Mouse (Mus musculus): ENCODE data around the gene Gpr1. TPM values are rescaled to one million over a fixed set of nuclear protein-coding genes. Genes with fewer than 3 reads are reported as not detected.

The Gpr1 gene
- total RNA-seq (2015; ENCODE audit: low replicate concordance): not detected in 2 replicates
- not detected in 2 replicates for total RNA-seq (2017; ENCODE audit: low replicate concordance)

DNA sequence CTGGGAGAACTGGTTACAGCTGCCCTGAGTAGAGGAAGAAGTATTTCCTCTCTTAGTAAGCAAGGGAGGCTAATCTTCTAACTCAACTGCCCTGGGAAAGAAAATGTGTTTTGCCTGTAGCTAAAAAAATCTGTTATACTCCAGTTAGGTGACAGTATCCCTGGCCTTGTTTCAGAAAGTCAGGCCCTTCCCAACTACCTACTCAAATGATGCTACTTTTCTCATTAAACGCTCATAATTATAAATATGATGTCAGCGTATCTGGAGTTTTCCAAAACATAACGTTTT lies at the start of gene Gpr1:
Gene Gpr1, minus strand, starts transcription at position 273 of the 288 bp plus-strand sequence.
- ATAC-seq (replicated peaks; ENCODE audit: low FRiP score, poor library complexity, severe bottlenecking): no peak

DNA sequence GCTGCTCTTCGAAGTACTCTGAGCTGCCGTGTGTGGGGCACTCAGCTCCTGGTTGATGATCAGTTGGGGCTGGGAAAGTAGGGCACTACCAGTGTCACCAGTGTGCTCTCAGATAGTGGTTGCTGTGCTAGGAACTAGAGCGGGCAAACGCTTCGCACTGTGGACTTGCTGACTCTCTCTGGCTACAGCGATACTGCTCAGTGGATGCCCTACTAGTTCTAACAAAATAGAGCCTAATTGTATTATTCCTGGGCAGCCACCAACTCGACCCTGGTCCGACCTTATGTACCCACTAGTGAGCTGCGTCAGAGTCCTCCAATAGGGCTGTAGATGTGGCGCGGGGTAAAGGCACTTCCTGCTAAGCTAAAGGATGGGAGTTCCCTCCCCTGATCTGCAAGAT lies 49.3 kb upstream of the Gpr1 start:
- no peak for ATAC-seq (replicated peaks; ENCODE audit: low FRiP score, poor library complexity, severe bottlenecking)

DNA sequence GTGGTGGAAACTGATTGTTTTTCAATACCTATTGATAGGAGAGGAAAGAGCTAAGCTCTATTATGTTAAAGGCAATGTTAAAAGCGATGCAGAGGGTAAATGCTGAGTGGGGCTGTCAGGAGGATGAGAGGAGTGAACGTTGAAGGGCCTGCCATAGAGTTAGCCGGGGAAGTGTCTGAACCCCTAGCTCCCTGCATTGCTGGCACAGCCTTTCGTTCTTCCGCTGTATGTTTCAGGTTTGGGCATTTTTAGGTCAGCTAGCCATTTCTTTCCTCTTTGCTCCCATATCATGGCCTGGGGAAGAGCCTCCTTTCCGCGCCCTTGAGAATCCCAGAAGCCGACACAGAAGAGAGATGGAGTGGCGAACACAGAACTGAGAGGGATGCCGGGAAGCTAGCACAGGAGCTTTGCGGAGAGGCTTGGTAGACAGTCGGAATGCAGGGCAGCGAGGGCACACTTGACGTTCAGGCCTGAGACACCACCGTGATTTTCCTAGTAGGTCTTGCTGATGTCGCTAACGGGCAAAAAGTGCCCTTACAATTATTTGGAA lies 46.8 kb upstream of the Gpr1 start:
- no peak for ATAC-seq (replicated peaks; ENCODE audit: low FRiP score, poor library complexity, severe bottlenecking)

DNA sequence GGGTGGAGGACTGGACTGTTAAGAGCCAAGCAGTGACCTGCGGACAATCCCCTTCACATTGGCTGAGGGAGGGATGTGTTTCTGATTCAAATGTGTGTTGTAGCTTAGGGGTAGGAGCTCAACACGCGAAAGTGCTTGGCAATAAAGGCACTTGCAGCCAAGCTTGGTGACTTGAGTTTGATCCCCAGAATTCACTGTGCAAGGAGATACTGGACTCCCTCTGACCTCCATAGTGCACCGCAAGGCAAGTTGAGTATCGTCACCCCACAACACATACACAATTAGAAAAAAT lies 46.3 kb upstream of the Gpr1 start:
- ATAC-seq (replicated peaks; ENCODE audit: low FRiP score, poor library complexity, severe bottlenecking): no peak

DNA sequence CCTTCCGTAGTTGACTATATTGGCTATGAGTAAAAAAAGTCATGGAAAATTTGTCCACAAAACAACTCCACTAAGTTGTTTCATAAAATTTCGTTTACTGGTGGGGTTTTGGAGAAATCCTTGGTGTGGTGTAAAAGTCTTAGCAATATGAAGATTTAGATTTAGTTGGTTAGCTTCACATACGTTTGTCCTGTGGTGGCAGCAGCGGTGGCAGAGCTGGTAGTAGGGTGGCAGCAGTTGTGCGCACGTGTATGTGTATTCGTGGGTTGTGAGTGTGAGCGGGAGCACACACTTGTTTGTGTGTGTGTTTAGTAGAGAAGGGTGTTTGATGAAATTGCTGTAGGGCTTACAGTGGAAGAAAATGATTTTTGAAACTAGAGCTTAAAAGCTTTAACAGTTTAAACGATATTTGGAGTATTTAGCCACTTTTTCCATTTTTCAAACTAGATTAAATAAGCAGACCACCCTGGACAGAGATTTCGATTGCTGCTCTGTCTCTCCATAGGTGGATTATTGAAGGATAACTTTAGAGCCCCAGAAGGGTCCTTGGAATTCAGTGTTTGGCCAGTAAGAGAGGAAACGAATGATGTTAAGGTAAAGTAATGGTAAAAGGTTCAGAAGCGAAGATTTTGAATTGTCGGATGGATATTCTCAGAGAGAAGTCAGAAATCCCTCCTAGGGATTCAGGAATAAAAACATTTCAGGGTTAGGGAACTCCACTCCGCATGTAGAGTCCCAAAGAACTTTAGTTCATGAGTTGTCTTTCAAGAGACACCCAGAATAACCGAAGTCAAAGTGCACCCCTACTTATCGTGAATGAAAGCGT lies 45.8 kb upstream of the Gpr1 start:
- ATAC-seq (replicated peaks; ENCODE audit: low FRiP score, poor library complexity, severe bottlenecking): no peak

DNA sequence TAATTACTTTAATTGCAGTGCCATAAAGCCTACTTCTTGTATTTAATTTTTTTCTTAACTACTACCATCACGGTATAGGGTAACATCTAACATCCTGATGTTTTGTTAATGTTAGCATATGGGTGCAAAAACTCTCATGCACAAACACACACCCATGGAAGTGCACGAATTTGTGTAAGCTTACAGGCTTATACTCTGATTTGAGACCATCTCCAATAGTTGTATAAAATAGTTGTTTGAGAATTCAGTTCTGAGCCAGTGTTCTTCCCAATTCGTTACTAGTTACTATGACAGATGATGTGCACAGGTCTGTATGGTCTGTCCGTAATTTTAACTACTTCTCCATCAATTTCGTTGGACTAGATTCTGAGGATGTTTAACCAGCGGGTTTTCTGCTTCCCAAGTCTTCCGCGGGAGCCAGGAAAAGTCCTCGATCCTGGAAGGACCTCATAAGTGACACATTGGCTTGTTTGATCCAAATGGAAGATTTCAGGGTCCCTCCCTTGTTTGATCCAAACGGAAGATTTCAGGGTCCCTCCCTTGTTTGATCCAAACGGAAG lies 45.0 kb upstream of the Gpr1 start:
- no peak for ATAC-seq (replicated peaks; ENCODE audit: low FRiP score, poor library complexity, severe bottlenecking)

DNA sequence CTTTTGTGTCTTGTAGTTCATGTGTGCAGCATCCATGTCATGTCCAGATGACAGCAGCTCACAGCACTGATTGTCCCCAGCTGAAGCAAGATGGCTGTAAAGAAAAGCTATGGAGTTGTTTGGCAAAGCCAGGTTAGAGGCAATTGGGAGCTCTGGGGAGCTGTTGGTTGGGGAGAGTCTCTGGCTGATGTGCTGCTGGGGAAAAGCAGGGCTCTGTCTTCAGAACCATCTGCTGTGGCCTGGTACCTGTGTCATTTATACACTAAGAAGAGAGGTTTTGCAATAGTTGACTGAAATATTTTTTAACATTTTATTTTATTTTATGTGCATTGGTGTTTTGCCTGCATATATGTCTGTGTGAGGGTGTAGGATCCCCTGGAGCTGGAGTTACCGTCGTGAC lies 44.2 kb upstream of the Gpr1 start:
- no peak for ATAC-seq (replicated peaks; ENCODE audit: low FRiP score, poor library complexity, severe bottlenecking)

DNA sequence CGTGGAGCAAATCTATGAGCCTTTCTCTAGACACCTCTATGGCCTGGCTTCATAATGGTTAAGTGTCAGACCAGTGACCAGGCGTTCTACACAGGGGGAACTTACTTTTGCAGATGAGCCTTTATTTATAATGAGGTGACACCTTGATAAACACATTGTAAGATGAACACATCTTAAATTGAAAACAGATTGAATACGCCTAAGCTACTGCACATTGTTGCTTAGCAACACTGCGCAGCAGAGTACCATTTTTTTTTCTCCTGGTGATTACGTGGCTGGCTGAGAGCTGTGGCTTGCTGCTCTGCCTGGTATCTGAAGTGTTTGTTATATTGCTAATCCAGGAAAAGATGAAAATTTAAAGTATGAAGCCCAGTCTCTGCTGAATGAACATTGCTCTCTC lies 41.7 kb upstream of the Gpr1 start:
- ATAC-seq (replicated peaks; ENCODE audit: low FRiP score, poor library complexity, severe bottlenecking): no peak

DNA sequence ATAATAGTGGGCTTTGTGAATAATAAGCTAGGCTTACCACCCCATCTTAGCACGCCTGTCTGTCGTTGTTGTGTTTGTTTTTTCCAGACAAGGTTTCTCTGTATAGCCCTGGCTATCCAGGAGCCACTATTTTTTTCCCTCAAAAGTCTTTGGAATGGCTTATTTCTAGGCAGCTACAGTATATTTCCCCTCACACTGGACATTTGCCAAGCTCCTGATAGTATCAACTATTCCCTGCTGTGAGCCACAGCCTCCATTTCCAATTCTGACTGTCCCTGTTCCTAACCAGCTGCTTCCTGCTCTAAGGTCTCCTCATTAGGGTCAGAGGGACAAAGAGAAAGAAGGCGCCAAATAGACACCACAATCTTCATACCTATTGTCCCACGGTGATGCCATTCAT lies 40.8 kb upstream of the Gpr1 start:
- no peak for ATAC-seq (replicated peaks; ENCODE audit: low FRiP score, poor library complexity, severe bottlenecking)

DNA sequence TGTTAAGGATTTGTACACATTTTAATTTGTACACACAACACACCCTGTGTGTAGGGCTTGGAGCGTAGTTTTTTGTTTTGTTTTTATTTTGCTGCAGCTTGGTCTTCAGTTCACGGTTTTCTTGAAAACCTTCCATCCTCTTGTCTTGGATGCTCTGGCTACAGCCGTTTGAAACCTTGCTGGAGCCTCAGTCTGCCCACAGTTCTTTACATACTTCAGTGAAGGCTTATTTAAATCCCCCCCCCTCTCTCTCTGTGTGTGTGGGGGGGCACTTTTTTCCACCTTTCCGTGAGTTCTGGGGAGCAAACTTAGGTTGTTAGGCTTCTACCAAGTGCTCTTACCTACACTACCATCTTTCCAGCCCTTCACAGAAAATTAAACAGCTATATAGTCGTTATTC lies 38.9 kb upstream of the Gpr1 start:
- ATAC-seq (replicated peaks; ENCODE audit: low FRiP score, poor library complexity, severe bottlenecking): no peak

DNA sequence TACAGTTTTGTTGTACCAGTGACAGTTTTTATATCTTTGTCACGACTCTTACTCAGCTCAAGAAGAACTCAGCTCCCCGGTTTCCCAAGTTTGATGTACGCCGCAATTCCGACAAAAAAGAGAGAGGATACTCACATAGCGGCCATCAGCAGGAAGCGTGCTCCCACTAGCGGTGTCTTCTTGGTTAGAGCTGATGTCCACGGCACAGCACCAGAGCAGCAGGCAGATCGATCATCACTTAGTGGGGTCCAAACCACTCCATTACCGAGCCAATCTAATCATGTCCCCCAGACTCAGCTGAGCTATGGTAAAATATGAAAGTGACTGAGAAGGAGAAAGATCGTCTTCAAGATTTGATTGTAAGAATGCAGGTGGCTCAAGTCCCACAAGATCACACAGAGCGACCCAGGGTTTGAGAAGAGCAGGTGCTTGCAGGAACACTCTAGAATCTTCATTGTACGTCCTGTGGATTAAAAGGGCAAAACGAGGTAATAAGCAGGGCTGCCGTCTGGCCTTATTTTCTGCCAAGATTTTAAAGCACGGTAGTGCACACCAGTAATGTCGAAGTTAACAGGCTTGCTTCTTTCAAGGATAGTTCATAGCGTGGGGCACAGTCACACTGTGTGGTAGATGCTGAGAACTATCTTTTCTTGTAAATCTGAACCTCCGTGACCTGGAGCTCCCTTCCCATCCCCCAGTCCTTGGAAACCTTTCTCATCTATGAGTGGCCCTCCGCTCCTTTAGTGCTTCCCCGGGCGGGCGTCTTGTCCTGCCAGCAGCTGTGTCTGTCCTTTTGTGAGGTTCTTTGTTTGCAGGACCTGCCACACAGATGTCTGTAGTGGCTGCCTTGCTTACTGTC lies 38.2 kb upstream of the Gpr1 start:
- no peak for ATAC-seq (replicated peaks; ENCODE audit: low FRiP score, poor library complexity, severe bottlenecking)

DNA sequence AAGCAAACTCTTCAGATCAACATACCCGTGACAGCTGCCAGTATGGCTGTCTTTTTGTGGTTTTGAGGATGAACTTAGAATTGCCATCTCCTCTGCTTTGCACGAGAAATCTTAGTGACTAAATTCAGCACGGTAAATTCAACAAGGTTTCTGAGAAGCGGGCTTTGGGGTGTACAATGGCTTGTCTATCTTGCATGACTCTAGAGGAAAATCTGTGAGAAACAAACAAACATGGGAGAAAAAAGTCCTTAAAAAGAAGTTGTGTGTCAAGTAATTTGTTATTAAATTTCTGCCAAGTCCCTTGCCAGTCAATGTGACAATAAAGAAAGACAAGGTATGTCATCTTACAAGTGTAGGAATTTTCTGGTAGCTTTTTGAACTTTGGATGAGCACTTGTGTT lies 34.9 kb upstream of the Gpr1 start:
- no peak for ATAC-seq (replicated peaks; ENCODE audit: low FRiP score, poor library complexity, severe bottlenecking)

DNA sequence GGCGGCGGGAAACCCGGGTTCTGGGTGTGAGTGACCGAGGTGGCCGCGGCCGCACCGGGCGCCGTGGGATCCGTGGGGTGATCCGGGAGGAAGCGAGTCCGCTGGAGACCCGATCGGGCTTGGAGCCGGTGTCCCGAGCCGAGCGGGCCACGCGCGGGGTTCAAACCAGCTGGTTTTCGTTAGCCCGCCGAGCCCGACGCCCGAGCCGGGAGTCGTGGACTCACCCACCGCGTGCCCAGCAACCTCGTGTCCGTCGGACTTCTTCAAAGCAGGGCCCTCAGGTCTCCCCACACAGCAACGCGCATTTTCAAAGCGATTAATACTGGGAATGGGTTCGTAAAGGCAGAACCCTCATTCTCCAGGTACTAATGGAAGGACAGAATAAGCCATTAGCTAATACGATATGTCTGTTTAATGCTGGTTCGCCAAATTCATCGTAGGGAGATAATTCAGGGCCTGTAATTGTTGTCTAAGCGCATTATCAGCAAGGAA lies 34.1 kb upstream of the Gpr1 start:
- no peak for ATAC-seq (replicated peaks; ENCODE audit: low FRiP score, poor library complexity, severe bottlenecking)

DNA sequence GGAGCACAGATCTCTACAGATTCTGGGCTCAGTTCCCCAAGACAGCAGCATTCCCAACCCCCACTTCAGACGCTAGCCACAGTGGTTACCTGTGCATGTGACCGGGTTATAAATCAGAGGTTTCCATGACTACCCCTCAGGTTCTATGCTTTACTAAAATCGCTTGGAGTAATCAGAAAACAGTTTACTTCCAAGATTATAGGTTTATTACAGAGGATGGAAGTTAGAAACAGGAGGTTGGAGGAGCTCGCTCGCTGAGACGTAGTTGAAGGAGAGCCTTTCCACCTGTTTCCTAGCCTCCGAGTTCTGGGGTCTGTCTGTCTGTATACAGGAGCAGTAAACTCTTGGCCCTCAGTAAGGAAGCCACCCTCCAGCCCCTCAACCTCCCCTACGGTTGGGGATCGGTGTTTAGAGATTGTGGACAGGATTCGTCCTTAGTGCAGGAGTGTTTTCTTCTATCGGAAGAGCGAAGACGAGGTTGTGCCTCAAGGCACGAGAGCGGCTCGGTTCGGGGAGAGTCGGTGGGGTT lies 33.6 kb upstream of the Gpr1 start:
- no peak for ATAC-seq (replicated peaks; ENCODE audit: low FRiP score, poor library complexity, severe bottlenecking)

DNA sequence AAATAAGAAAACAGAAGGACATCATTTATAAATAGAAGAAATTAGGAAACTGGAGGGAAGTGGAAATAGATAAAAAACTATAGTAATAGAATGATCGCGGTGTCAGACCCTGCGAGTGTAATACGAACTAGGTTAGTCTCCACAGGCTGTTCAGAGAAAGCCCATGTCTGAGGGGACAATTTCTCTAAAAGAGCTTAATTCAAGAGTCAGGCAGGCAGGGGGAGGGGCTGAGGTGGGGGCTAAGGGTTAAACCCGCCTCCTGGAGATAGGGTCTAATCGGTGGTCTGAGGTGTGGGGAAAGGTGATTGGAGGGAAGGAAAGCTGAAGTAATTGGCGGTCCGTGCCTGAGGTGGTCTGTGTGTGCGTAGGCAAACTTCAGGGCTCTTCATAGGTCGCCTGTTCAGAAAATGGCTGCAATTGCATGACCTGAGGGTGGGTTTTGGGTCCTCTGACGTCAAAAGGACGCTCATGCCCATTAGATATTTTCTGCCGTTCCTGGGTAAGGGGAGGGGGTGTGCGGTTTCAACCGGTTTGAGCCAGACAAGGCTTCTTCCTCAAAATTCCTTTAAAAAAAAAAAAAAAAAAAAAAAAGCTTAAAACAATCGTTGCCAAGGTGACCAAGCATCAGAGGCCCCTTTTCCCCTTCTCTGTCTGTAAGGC lies 32.6 kb upstream of the Gpr1 start:
- ATAC-seq (replicated peaks; ENCODE audit: low FRiP score, poor library complexity, severe bottlenecking): no peak

DNA sequence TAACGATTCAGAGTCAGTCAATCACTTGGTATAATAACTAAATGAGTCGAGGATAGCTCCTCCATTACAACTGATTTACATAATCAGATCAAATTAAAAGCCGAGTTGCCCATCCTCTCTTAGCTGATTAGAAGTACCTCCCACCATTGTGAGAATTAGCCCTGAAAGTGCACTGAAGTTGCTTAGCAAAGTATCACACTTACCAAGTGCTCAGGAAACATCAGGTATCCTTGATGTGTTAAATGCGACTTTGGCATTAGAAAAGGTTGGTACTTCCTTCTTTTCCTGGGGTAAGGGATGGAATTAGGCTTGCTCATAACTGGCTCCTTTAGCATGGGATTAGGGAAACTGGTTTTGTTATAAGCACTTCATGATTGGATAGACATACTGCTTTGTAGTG lies 29.5 kb upstream of the Gpr1 start:
- no peak for ATAC-seq (replicated peaks; ENCODE audit: low FRiP score, poor library complexity, severe bottlenecking)

DNA sequence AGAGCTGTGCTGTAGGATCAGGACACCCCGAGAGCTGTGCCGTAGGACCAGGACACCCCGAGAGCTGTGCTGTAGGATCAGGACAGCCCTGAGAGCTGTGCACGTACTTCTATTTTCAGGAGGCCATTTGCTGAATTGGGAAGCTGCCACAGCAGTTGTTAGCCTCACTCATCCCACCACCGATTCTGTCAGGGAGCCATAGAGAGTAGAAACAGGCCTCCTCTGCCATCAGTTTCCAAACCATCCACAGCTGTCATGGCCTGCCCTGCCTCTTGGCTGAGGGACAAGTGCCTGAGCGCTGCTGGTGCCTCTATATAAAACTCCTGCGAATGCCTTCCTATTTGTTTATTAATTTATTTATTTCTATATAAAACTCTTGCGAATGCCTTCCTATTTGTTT lies 25.4 kb upstream of the Gpr1 start:
- no peak for ATAC-seq (replicated peaks; ENCODE audit: low FRiP score, poor library complexity, severe bottlenecking)

DNA sequence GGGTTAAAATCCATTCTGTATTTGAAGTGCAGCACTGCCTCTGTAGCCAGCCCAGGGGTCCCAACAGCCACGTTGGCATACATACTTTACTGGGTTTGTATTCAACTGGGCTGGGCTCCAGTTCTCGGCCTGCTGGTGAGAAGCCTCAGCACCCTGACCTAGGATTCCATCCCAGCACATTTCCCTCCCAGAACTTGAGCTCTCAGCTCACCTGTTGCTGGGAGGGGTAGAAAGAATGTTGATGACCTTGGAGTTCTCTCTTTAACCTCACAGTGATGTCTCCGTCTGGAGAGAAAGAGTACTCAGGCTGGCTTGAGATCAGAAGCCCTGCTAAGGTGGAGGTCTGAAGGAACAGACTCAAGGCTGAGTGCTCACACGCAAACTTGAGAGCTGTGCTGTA lies 25.0 kb upstream of the Gpr1 start:
- no peak for ATAC-seq (replicated peaks; ENCODE audit: low FRiP score, poor library complexity, severe bottlenecking)

DNA sequence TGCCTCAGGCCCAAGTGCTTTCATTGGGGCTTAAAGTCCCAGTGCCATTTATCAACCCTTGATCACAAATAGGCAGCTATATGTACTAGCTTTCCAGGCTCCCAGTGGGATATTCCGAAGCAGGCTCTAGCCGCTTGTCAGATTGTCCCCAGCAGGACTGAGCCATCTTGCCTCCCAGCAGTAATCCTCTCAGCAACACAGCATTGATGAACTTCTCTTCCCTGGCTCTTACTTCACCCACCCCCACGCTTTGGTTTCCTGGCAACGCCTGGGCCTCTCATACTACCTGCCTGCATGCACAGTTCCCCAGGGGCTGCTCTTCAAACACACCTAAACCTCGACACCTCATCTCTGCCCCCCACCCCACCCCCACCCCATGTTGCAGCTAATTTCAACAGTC lies 23.0 kb upstream of the Gpr1 start:
- no peak for ATAC-seq (replicated peaks; ENCODE audit: low FRiP score, poor library complexity, severe bottlenecking)

DNA sequence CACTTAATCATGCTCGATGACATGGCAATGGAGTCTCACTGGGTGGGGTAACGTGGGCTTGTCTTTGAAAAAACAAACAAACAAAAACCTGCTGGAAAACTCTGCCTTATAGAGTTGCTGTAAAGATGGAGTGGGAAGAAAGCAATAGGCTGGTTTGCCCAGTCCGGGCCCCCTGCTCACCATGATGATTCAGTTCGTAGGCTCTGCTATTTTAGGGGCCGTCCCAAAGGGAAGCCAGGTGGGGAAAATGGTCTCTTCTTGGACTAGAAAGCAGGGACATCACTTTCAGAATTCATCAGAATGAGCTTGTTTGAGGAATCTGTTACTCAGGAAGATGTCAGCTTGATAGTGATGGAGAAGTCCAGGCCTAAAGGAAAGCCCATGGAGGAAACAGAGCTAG lies 12.9 kb upstream of the Gpr1 start:
- ATAC-seq (replicated peaks; ENCODE audit: low FRiP score, poor library complexity, severe bottlenecking): no peak

All from erythroblast, adult 5-6 weeks (primary cell).